Mouse (Mus musculus) mature B cell (primary cell): ENCODE data around the gene Macrod2.

Experiments used
- in situ Hi-C: fragments of 300-500 bp; cut with MboI; formaldehyde crosslinking; loops from 2 replicates; pipeline ENCODE4 v1.14.3; 2019

Gene Macrod2

GRCm38 (mm10) chr2:141697541-141697940 lies 1302.4 kb downstream of the Macrod2 start:
- in situ Hi-C loops: no loop called here

- in situ Hi-C loops: no loop called here
Observed at GRCm38 (mm10) chr2:141698320-141698719, 1303.2 kb downstream of the Macrod2 start.

- in situ Hi-C loops: no loop called here
Observed at GRCm38 (mm10) chr2:141700759-141701452, 1305.8 kb downstream of the Macrod2 start.

- in situ Hi-C loops: no loop called here
Observed at GRCm38 (mm10) chr2:141711785-141712184, 1316.7 kb downstream of the Macrod2 start.

- in situ Hi-C loops: no loop called here
Observed at GRCm38 (mm10) chr2:141712265-141712664, 1317.2 kb downstream of the Macrod2 start.

- in situ Hi-C loops: no loop called here
Observed at GRCm38 (mm10) chr2:141715061-141715460, 1320.0 kb downstream of the Macrod2 start.

GRCm38 (mm10) chr2:141722531-141722930 lies 1327.4 kb downstream of the Macrod2 start:
- in situ Hi-C loops: no loop called here

GRCm38 (mm10) chr2:141728998-141729397 lies 1333.9 kb downstream of the Macrod2 start:
- in situ Hi-C loops: no loop called here

GRCm38 (mm10) chr2:141736685-141737456 lies 1341.8 kb downstream of the Macrod2 start:
- in situ Hi-C loops: no loop called here

GRCm38 (mm10) chr2:141738702-141739101 lies 1343.6 kb downstream of the Macrod2 start:
- in situ Hi-C loops: no loop called here

GRCm38 (mm10) chr2:141740318-141740717 lies 1345.2 kb downstream of the Macrod2 start:
- in situ Hi-C loops: no loop called here

GRCm38 (mm10) chr2:141800236-141800635 lies 1405.1 kb downstream of the Macrod2 start:
- in situ Hi-C loops: no loop called here

GRCm38 (mm10) chr2:141800909-141801308 lies 1405.8 kb downstream of the Macrod2 start:
- in situ Hi-C loops: no loop called here

- in situ Hi-C loops: no loop called here
Observed at GRCm38 (mm10) chr2:141816266-141816665, 1421.2 kb downstream of the Macrod2 start.

GRCm38 (mm10) chr2:141817546-141818180 lies 1422.6 kb downstream of the Macrod2 start:
- in situ Hi-C loops: no loop called here

GRCm38 (mm10) chr2:141820795-141821194 lies 1425.7 kb downstream of the Macrod2 start:
- in situ Hi-C loops: no loop called here

GRCm38 (mm10) chr2:141825606-141826495 lies 1430.7 kb downstream of the Macrod2 start:
- in situ Hi-C loops: no loop called here

GRCm38 (mm10) chr2:141830496-141830895 lies 1435.4 kb downstream of the Macrod2 start:
- in situ Hi-C loops: no loop called here

- in situ Hi-C loops: no loop called here
Observed at GRCm38 (mm10) chr2:141831515-141831914, 1436.4 kb downstream of the Macrod2 start.

GRCm38 (mm10) chr2:141834156-141834782 lies 1439.2 kb downstream of the Macrod2 start:
- in situ Hi-C loops: no loop called here
